Mouse (Mus musculus) 3T3-L1 (cell line): ENCODE measurements at regions not wholly inside any gene's neighbourhood (a gene's known extent, or its start where the extent isn't known, plus 50 kb on each side); places are given as distances from the start of the nearest gene placed in this dataset.
A peak's percentile ranks its signal among the peaks of the same experiment; 100 is the strongest.

ENCODE experiments used
- DNase-seq: peaks from one replicate; pipeline ENCODE4 v3.0.0-alpha.2; 2015; ENCODE audit warnings: low read depth, low spot score

DNA sequence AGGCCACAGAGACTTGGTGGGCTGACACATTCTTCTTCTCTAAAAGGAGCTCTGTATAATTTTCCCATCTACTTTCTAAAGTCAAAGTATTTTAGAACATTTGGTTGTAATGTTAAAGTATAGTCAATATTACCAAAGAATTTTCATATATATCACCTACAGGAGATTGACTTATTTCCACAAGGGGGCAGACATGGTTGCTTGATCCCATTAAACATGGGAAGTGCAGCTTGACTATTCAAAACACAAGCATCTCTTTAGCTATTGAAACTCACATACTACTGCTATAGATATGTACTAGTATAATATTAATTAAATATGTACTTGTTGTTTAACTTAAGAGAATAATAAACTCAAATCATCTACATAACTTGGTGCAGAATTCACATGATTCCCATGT lies 1302.6 kb upstream of the Prmt6 start:
- peak; percentile 15 for DNase-seq
